19 mouse cellular contexts compared by ENCODE assay signal in the genomic region with DNA sequence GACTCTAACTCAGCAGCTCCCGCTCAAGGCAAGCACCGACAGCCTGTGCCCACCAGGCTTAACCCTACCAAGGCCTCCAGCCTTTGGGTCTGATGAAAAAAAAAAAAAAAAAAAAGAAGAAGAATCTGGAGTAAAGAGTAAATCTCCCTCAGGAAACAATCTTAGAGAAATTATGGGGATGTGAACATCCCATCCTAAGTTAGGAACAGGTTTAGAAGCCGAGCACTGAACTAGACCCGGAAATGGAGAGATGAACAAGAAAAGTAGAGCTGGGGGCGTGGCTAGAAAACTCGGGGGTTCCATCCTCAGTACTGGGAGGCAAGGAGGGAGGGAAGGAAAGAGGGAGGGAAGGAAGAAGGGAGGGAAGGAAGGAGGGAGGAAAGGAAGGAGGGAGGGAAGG.
A peak's percentile ranks its signal among the peaks of the same experiment; 100 is the strongest.
DNase-seq lines count a peak whose midpoint lies in the region; ATAC-seq and TF ChIP-seq lines count a peak whose summit lies in the region.
"Had no signal": no experiment of that assay in that cellular context is flagged by ENCODE, and none has a peak within 500 bp of the region (broad histone marks: within the 10 kb centered on the region; RNA-seq: fewer than 3 reads in every experiment).

No protein-coding gene starts in this region.

- peaks cover 15% of the 10 kb centered on the region for H3K4me1 ChIP-seq in heart, embryonic 11.5 days (ENCODE audit: control insufficient read depth, insufficient read depth, low read length)
- peaks cover 23% of the 10 kb centered on the region for H3K4me1 ChIP-seq in liver, adult 2 months (ENCODE audit: control insufficient read depth, insufficient read depth, low read length)
- H3K4me1 ChIP-seq in ES-Bruce4 (ENCODE audit: control insufficient read depth, insufficient read depth, low read length) = peaks cover 14% of the 10 kb centered on the region
- H3K4me1 ChIP-seq in liver, postnatal 0 days (ENCODE audit: insufficient read depth) = peaks cover 43% of the 10 kb centered on the region
- H3K4me1 ChIP-seq: forebrain, embryonic 13.5 days had no signal

- H3K27ac ChIP-seq in heart, embryonic 11.5 days (ENCODE audit: low read depth, low read length) = peak overlapping the region; percentile 94
- peak overlapping the region; percentile 88; the same call in 1 of the 2 replicates for H3K27ac ChIP-seq in liver, adult 2 months (replicated peaks; ENCODE audit: insufficient read depth, low read depth, low read length)
- no peak overlapping the region for H3K27ac ChIP-seq in ES-Bruce4 (ENCODE audit: insufficient read depth, low read length)
- H3K27ac ChIP-seq in liver, postnatal 0 days (ENCODE audit: low read depth) = peak overlapping the region; percentile 77
- H3K27ac ChIP-seq: embryonic facial prominence, embryonic 10.5 days; forebrain, embryonic 13.5 days; hindbrain, postnatal 0 days had no signal

- ATAC-seq in heart, embryonic 11.5 days (replicated peaks; ENCODE audit: insufficient number of reproducible peaks, low FRiP score, low TSS enrichment) = no peak
- no peak for ATAC-seq in liver, postnatal 0 days
- no peak for ATAC-seq in megakaryocyte, adult 5-6 weeks (ENCODE audit: poor library complexity, severe bottlenecking)
- ATAC-seq: forebrain, embryonic 13.5 days; hindbrain, postnatal 0 days; lung, postnatal 0 days; midbrain, embryonic 16.5 days; Patski had no signal

- no peak for TF ChIP-seq POLR2A in liver, adult 2 months (IDR thresholded peaks at IDR 0.05; ENCODE audit: extremely low read depth, insufficient read depth, low read length)
- TF ChIP-seq POLR2A in ES-Bruce4 (IDR thresholded peaks at IDR 0.05; ENCODE audit: insufficient read depth, low read length) = no peak

- no peak for DNase-seq in heart, postnatal 14 days
- DNase-seq in liver, adult 2 months (ENCODE audit: extremely low read depth, low read depth, low spot score) = no peak
- no peak for DNase-seq in liver
- no peak for DNase-seq in liver, postnatal 0 days
- DNase-seq in ovary, adult 18-20 months (ENCODE audit: low spot score) = no peak
- DNase-seq: cerebellum, adult 2 months; kidney, adult 9 months; kidney, postnatal 36 days; spleen, adult 18-20 months had no signal

- intact Hi-C loops in heart, postnatal 14 days (cut with DNase I) = no loop called here

- 49% methylated on average over 6 of the region's 6 CpGs for WGBS in heart, embryonic 11.5 days (ENCODE audit: insufficient replicate concordance)
- 54% methylated on average over 6 of the region's 6 CpGs for WGBS in liver, adult 2 months
- 61% methylated on average over 6 of the region's 6 CpGs for WGBS in liver, postnatal 0 days (ENCODE audit: insufficient replicate concordance)

- TF ChIP-seq EP300 in ES-Bruce4 (IDR thresholded peaks at IDR 0.05; ENCODE audit: insufficient read depth, low read depth, low read length) = no peak
- TF ChIP-seq EP300 in liver, postnatal 0 days (IDR thresholded peaks at IDR 0.05; ENCODE audit: low read depth) = no peak

- no peak for TF ChIP-seq CTCF in liver, adult 2 months (IDR thresholded peaks at IDR 0.05; ENCODE audit: low read depth, low read length)
- no peak for TF ChIP-seq CTCF in ES-Bruce4 (IDR thresholded peaks at IDR 0.05; ENCODE audit: low read depth, low read length)
- no peak for TF ChIP-seq CTCF in liver, postnatal 0 days (IDR thresholded peaks at IDR 0.05; ENCODE audit: low read depth)

- no peaks in the 10 kb centered on the region for H3K27me3 ChIP-seq in heart, embryonic 11.5 days (ENCODE audit: control insufficient read depth, insufficient read depth, low read length)
- no peaks in the 10 kb centered on the region for H3K27me3 ChIP-seq in liver, adult 2 months (ENCODE audit: control insufficient read depth, insufficient read depth, low read length)
- no peaks in the 10 kb centered on the region for H3K27me3 ChIP-seq in ES-Bruce4 (ENCODE audit: control insufficient read depth, insufficient read depth, low read length, poor library complexity, severe bottlenecking)
- H3K27me3 ChIP-seq in liver, postnatal 0 days (ENCODE audit: insufficient read depth, low read length) = no peaks in the 10 kb centered on the region
- H3K27me3 ChIP-seq: forebrain, embryonic 13.5 days; megakaryocyte, embryonic 14.5 days; Patski had no signal

- H3K36me3 ChIP-seq in heart, embryonic 11.5 days (ENCODE audit: control insufficient read depth, insufficient read depth, low read length) = no peaks in the 10 kb centered on the region
- no peaks in the 10 kb centered on the region for H3K36me3 ChIP-seq in liver, adult 2 months (ENCODE audit: control insufficient read depth, insufficient read depth, low read length)
- no peaks in the 10 kb centered on the region for H3K36me3 ChIP-seq in ES-Bruce4 (ENCODE audit: control insufficient read depth, insufficient read depth, low read length, poor library complexity, severe bottlenecking)
- no peaks in the 10 kb centered on the region for H3K36me3 ChIP-seq in liver, postnatal 0 days (replicated peaks; ENCODE audit: insufficient read depth, low read length)
- H3K36me3 ChIP-seq: embryonic facial prominence, embryonic 10.5 days had no signal

- H3K9me3 ChIP-seq in heart, embryonic 11.5 days (replicated peaks; ENCODE audit: control insufficient read depth, low read length) = no peaks in the 10 kb centered on the region
- no peaks in the 10 kb centered on the region for H3K9me3 ChIP-seq in ES-Bruce4 (replicated peaks; ENCODE audit: control insufficient read depth, insufficient read depth, low read length, poor library complexity, severe bottlenecking)
- H3K9me3 ChIP-seq in liver, postnatal 0 days (ENCODE audit: low read length) = no peaks in the 10 kb centered on the region
- H3K9me3 ChIP-seq: embryonic facial prominence, embryonic 10.5 days; forebrain, embryonic 13.5 days had no signal

- H3K4me2 ChIP-seq in heart, embryonic 11.5 days = peak overlapping the region; percentile 33; the same call in 1 of the 2 replicates
- H3K4me2 ChIP-seq in liver, postnatal 0 days (ENCODE audit: low read depth, low read length) = no peak overlapping the region
- H3K4me2 ChIP-seq: forebrain, embryonic 13.5 days had no signal

- peak overlapping the region; percentile 58 for H3K9ac ChIP-seq in heart, embryonic 11.5 days (ENCODE audit: low read depth, low read length)
- no peak overlapping the region for H3K9ac ChIP-seq in liver, adult 2 months (ENCODE audit: low read depth, low read length)
- 0 out of 2 replicates have a peak overlapping the region, but pooled peaks have one; percentile 14 for H3K9ac ChIP-seq in ES-Bruce4 (ENCODE audit: low read depth, poor library complexity, severe bottlenecking)
- H3K9ac ChIP-seq in liver, postnatal 0 days (replicated peaks) = 0 out of 2 replicates have a peak overlapping the region, but pooled peaks have one; percentile 6
- H3K9ac ChIP-seq: forebrain, embryonic 13.5 days had no signal

- H3K4me3 ChIP-seq in heart, embryonic 11.5 days (ENCODE audit: low read depth, low read length) = no peak overlapping the region
- no peak overlapping the region for H3K4me3 ChIP-seq in liver, adult 2 months (ENCODE audit: insufficient read depth, low read depth, low read length)
- no peak overlapping the region for H3K4me3 ChIP-seq in ES-Bruce4 (ENCODE audit: low read depth, low read length)
- no peak overlapping the region for H3K4me3 ChIP-seq in liver, postnatal 0 days (ENCODE audit: low read depth, low read length)
- H3K4me3 ChIP-seq: embryonic facial prominence, embryonic 10.5 days; forebrain, embryonic 13.5 days; megakaryocyte, embryonic 14.5 days had no signal

- H3K79me2 ChIP-seq in liver, adult 2 months (ENCODE audit: control insufficient read depth, insufficient read depth, low read length) = no peaks in the 10 kb centered on the region
